Mouse (Mus musculus): Measurements from ENCODE around the gene Hist2h2bb. TPM values are rescaled to one million over a fixed set of nuclear protein-coding genes. Genes with fewer than 3 reads are reported as not detected.
A peak's percentile ranks its signal among the peaks of the same experiment; 100 is the strongest.
"Not testable (repeated sequence)": the region's sequence is repeated elsewhere in the genome, so short reads cannot be mapped to it uniquely, and the experiment has no call there.

The Hist2h2bb gene
- total and polyA plus RNA-seq, 2 experiments from 2014 or later: 0.59 to 225 TPM

- Histone ChIP-seq H3K4me1 (ENCODE audit: control insufficient read depth, insufficient read depth) (peaks cover 16% of the 10 kb centered on the region), H3K27me3 (ENCODE audit: control insufficient read depth, insufficient read depth, low read length) (no peaks in the 10 kb centered on the region), H3K9me3 (replicated peaks; ENCODE audit: control insufficient read depth, low read length) (no peaks in the 10 kb centered on the region), H3K4me2 (ENCODE audit: low read depth, low read length) (peak overlapping the region; percentile 53), H3K27ac (ENCODE audit: low read depth) (peak overlapping the region; percentile 39; the same call in 1 of the 2 replicates), H3K36me3 (replicated peaks; ENCODE audit: control insufficient read depth, insufficient read depth, low read length) (no peaks in the 10 kb centered on the region), H3K9ac (replicated peaks; ENCODE audit: low read depth, low read length) (peak overlapping the region; percentile 36), H3K4me3 (ENCODE audit: low read depth, low read length) (peak overlapping the region; percentile 40)
- TF ChIP-seq EP300 (IDR thresholded peaks at IDR 0.05; ENCODE audit: low read depth) (no peak), CTCF (IDR thresholded peaks at IDR 0.05; ENCODE audit: low read depth) (no peak)
- ATAC-seq (ENCODE audit: insufficient read depth, low read depth) (no peak), DNase-seq (ENCODE audit: low spot score) (no peak)
- WGBS: 2% methylated on average over 12 of the region's 12 CpGs
Observed at GRCm38 (mm10) chr3:96237904-96238511, 31.5 kb upstream of the Hist2h2bb start.

- peak; percentile 90 for ATAC-seq (ENCODE audit: insufficient read depth, low read depth)
- H3K4me1 ChIP-seq (ENCODE audit: control insufficient read depth, insufficient read depth): peaks cover 24% of the 10 kb centered on the region
- peak within 1 kb of the TSS; percentile 40 for H3K4me3 ChIP-seq (ENCODE audit: low read depth, low read length)
- peak within 1 kb of the TSS; percentile 85 for H3K27ac ChIP-seq (ENCODE audit: low read depth)
- WGBS: 0% methylated on average over 10 of the region's 68 CpGs
- not testable (repeated sequence) for DNase-seq (ENCODE audit: low spot score); H3K9me3 ChIP-seq (replicated peaks; ENCODE audit: control insufficient read depth, low read length); H3K27me3 ChIP-seq (ENCODE audit: control insufficient read depth, insufficient read depth, low read length); H3K36me3 ChIP-seq (replicated peaks; ENCODE audit: control insufficient read depth, insufficient read depth, low read length)
- peak within 1 kb of the TSS; percentile 53 for H3K4me2 ChIP-seq (ENCODE audit: low read depth, low read length)
- H3K9ac ChIP-seq (replicated peaks; ENCODE audit: low read depth, low read length): peak within 1 kb of the TSS; percentile 36
Observed at GRCm38 (mm10) chr3:96238954-96239793, 30.4 kb upstream of the Hist2h2bb start, which contains the start of gene Hist2h3c2. Gene Hist2h3c2 (minus strand): TSS chr3:96239127.

DNA sequence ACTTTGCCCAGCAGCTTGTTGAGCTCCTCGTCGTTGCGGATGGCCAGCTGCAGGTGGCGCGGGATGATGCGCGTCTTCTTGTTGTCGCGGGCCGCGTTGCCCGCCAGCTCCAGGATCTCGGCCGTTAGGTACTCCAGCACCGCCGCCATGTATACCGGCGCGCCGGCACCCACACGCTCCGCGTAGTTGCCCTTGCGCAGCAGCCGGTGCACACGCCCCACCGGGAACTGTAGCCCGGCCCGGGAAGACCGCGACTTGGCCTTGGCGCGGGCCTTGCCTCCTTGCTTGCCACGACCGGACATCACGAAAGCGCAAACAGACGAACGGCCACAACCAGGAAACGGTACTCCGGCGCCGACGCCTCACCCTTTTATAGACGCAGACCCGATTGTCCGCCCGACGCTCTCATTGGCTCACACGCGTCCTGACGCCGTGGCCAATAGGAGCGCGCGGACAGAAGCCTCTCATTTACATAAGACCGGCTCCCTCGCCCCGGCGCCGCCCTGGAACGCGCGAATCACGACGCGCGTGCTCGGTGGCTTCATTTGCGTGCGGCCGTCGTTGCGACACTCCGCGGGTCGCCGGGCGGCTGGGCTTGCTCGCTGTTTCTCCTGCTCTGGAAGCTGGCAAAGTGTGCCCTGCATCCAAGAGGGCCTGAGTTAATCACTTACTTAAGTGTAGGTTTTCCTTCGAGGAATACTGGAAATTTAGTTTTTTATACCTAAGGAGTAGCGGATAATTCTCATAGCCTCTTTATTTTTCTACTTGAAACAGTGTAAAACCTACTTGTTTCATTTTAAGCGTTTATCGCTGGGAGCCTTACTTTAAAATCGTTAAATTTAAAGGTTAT lies 29.4 kb upstream of the Hist2h2bb start, which contains the start of gene Hist2h2aa2:
Gene Hist2h2aa2 (minus strand): TSS at position 328 of the 850 bp plus-strand sequence.
- Histone ChIP-seq H3K9ac (replicated peaks; ENCODE audit: low read depth, low read length) (peak within 1 kb of the TSS; percentile 37), H3K27ac (ENCODE audit: low read depth) (peak within 1 kb of the TSS; percentile 85), H3K4me1 (ENCODE audit: control insufficient read depth, insufficient read depth) (peaks cover 30% of the 10 kb centered on the region), H3K4me3 (ENCODE audit: low read depth, low read length) (peak within 1 kb of the TSS; percentile 35), H3K4me2 (ENCODE audit: low read depth, low read length) (peak within 1 kb of the TSS; percentile 53; the same call in 1 of the 2 replicates)
- DNase-seq (ENCODE audit: low spot score): peak; percentile 82
- peak; percentile 80 for ATAC-seq (ENCODE audit: insufficient read depth, low read depth)
- H3K9me3 ChIP-seq (replicated peaks; ENCODE audit: control insufficient read depth, low read length); H3K27me3 ChIP-seq (ENCODE audit: control insufficient read depth, insufficient read depth, low read length); H3K36me3 ChIP-seq (replicated peaks; ENCODE audit: control insufficient read depth, insufficient read depth, low read length): not testable (repeated sequence)
- WGBS: 7% methylated on average over 17 of the region's 85 CpGs

GRCm38 (mm10) chr3:96240799-96241197 lies 28.8 kb upstream of the Hist2h2bb start:
- Histone ChIP-seq H3K27ac (ENCODE audit: low read depth) (peak overlapping the region; percentile 83), H3K4me3 (ENCODE audit: low read depth, low read length) (peak overlapping the region; percentile 35), H3K9ac (replicated peaks; ENCODE audit: low read depth, low read length) (peak overlapping the region; percentile 37), H3K4me2 (ENCODE audit: low read depth, low read length) (peak overlapping the region; percentile 53; the same call in 1 of the 2 replicates), H3K4me1 (ENCODE audit: control insufficient read depth, insufficient read depth) (peaks cover 30% of the 10 kb centered on the region), H3K9me3 (replicated peaks; ENCODE audit: control insufficient read depth, low read length) (no peaks in the 10 kb centered on the region), H3K27me3 (ENCODE audit: control insufficient read depth, insufficient read depth, low read length) (no peaks in the 10 kb centered on the region), H3K36me3 (replicated peaks; ENCODE audit: control insufficient read depth, insufficient read depth, low read length) (no peaks in the 10 kb centered on the region)
- no peak for DNase-seq (ENCODE audit: low spot score)
- ATAC-seq (ENCODE audit: insufficient read depth, low read depth): no peak
- TF ChIP-seq EP300 (IDR thresholded peaks at IDR 0.05; ENCODE audit: low read depth) (no peak), CTCF (IDR thresholded peaks at IDR 0.05; ENCODE audit: low read depth) (no peak)
- 78% methylated on average over 9 of the region's 9 CpGs for WGBS

DNA sequence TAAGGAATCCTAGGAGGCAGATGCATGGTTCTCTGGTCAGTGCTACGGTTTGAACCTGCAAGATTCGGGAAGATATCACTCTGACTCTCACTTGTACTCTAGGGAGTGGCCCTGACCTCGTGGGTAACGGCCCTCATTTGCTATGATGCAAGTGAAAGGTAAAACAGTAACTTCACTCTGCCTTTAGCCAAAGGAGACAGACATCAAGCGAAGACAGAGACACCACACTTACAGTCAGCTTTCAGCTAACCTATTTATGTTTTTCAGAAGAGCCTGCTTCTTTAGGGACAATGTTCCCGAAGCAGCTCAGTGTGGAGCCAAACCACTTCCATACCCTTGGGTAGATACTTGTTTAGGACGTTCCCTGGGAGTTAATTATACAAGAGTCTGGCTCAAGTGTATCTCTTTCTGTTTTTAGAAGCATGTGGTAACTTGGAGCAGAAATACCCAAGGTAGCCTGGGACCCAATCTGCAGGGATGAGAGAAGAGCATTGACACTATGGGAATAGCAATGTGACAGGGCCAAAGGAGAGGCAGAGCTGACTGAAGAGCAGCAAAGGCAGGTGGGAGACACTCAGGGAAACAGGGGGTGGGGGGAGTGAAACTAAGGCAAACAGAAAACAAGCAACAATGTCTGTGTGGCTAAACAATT lies 25.5 kb upstream of the Hist2h2bb start:
- H3K9me3 ChIP-seq (replicated peaks; ENCODE audit: control insufficient read depth, low read length): no peaks in the 10 kb centered on the region
- no peak for ATAC-seq (ENCODE audit: insufficient read depth, low read depth)
- H3K4me3 ChIP-seq (ENCODE audit: low read depth, low read length): peak overlapping the region; percentile 53
- peaks cover 35% of the 10 kb centered on the region for H3K4me1 ChIP-seq (ENCODE audit: control insufficient read depth, insufficient read depth)
- no peak for TF ChIP-seq CTCF (IDR thresholded peaks at IDR 0.05; ENCODE audit: low read depth)
- TF ChIP-seq EP300 (IDR thresholded peaks at IDR 0.05; ENCODE audit: low read depth): no peak
- H3K27ac ChIP-seq (ENCODE audit: low read depth): peak overlapping the region; percentile 98
- no peaks in the 10 kb centered on the region for H3K36me3 ChIP-seq (replicated peaks; ENCODE audit: control insufficient read depth, insufficient read depth, low read length)
- DNase-seq (ENCODE audit: low spot score): no peak
- no peaks in the 10 kb centered on the region for H3K27me3 ChIP-seq (ENCODE audit: control insufficient read depth, insufficient read depth, low read length)
- H3K4me2 ChIP-seq (ENCODE audit: low read depth, low read length): peak overlapping the region; percentile 64
- 68% methylated on average over 7 of the region's 7 CpGs for WGBS
- peak overlapping the region; percentile 75 for H3K9ac ChIP-seq (replicated peaks; ENCODE audit: low read depth, low read length)
